Mouse (Mus musculus) fibroblast of lung, adult 2 months (primary cell): ENCODE measurements around the gene Fcgr1.
"Not testable (repeated sequence)": the region's sequence is repeated elsewhere in the genome, so short reads cannot be mapped to it uniquely, and the experiment has no call there.

Experiments
- DNase-seq: peaks from one replicate; pipeline ENCODE4 v3.0.0-alpha.2; 2011; ENCODE audit warnings: low read depth

Fcgr1 gene

GRCm38 (mm10) chr3:96293787-96294186 is at the start of gene Fcgr1:
Fcgr1 (minus strand) TSS chr3:96293969.
- no peak for DNase-seq

DNA sequence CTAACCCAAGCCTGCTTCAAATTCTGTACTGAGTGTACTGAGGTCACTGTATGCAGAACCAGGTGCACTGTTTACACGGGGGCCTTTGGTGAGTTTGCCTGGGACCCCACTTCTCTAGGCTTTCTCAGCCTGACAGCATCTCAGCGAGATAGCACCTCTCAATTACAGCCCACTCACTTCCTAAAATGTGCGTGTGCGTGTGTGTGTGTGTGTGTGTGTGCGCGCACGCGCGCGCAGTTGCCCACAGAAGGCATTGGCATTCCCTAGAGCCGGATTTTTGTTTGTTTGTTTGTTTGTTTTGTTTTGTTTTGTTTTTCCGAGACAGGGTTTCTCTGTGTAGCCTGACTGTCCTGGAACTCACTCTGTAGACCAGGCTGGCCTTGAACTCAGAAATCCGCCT is 48.9 kb upstream of the Fcgr1 start:
- not testable (repeated sequence) for DNase-seq

GRCm38 (mm10) chr3:96342100-96342499 is 48.3 kb upstream of the Fcgr1 start:
- DNase-seq: not testable (repeated sequence)

- DNase-seq: no peak
Observed at GRCm38 (mm10) chr3:96340611-96341312, 47.0 kb upstream of the Fcgr1 start.

- no peak for DNase-seq
Observed at GRCm38 (mm10) chr3:96338849-96339480, 45.2 kb upstream of the Fcgr1 start.

- no peak for DNase-seq
Observed at GRCm38 (mm10) chr3:96338043-96338442, 44.3 kb upstream of the Fcgr1 start.

DNA sequence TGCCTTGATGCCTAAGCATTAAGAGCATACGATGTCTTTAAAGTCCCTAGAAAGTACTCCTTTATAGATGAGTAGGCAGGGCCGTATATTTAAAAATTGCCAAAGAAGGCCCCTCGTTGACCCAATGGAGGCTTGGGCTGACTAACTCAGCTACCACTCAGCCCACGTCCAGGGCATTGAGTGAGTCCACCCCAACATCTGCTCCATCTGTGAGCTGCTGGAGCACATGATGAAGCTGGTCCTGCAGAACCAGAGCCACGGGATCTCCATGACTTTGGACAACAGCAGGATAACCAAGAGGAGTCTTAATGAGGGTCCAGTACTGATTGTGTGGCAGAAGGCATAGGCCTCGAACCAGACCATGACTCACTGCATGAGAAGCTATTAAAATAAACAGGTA is 43.5 kb upstream of the Fcgr1 start:
- DNase-seq: no peak

DNA sequence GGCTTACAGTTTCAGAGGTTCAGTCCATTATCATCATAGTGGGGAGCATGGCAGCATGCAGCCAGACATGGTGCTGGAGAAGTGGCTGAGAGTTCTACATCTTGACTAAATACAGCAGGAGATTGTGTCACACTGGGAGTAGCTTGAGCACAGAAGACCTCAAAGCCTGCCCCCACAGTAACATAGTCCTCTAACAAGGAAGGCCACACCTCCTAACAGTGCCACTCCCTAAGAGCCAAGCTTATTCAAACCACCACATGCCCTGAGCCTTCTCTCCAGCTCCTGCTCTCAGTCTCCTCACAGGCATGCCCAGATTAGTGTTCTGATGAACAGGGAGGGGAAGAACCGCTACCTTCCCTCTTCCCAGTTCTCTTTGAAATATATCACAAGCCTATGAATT is 42.9 kb upstream of the Fcgr1 start:
- no peak for DNase-seq

DNA sequence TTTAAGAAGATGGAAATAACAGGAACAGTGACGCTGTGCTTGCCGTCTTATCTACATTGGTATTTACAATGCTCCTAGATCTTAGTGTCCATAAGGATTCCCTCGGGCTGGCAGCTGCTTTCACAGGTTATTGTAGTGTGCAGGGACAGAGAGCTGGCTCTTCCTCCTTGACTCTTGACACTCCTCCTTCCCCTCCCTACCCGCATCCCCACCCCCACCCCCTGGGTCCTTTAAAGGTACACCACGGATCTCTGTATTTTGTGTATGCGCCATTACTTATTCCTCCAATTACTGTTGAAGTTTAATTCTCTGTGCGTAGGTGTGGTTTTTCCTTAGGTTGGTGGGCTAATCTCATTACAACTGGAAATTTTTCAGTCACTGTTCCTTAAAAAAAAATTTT is 41.8 kb upstream of the Fcgr1 start:
- no peak for DNase-seq

DNA sequence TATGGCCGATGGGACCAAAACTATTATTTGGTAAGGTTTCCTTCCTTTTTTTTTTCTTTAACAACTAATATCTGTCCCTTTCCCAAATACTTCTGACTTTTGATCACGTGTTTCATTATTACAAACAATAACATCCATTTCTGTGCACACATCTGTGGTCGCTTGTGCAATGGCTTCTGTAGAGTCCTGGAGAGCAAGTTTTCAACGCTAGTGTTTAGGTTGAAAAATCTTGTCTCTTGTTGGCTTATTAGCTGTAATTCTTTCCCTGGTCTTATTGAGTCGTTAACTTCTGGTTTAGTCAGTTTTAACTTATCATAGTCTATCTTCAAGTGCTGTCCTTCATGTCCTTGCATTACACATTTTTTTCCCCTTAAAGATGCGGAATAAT is 41.4 kb upstream of the Fcgr1 start:
- DNase-seq: no peak

DNA sequence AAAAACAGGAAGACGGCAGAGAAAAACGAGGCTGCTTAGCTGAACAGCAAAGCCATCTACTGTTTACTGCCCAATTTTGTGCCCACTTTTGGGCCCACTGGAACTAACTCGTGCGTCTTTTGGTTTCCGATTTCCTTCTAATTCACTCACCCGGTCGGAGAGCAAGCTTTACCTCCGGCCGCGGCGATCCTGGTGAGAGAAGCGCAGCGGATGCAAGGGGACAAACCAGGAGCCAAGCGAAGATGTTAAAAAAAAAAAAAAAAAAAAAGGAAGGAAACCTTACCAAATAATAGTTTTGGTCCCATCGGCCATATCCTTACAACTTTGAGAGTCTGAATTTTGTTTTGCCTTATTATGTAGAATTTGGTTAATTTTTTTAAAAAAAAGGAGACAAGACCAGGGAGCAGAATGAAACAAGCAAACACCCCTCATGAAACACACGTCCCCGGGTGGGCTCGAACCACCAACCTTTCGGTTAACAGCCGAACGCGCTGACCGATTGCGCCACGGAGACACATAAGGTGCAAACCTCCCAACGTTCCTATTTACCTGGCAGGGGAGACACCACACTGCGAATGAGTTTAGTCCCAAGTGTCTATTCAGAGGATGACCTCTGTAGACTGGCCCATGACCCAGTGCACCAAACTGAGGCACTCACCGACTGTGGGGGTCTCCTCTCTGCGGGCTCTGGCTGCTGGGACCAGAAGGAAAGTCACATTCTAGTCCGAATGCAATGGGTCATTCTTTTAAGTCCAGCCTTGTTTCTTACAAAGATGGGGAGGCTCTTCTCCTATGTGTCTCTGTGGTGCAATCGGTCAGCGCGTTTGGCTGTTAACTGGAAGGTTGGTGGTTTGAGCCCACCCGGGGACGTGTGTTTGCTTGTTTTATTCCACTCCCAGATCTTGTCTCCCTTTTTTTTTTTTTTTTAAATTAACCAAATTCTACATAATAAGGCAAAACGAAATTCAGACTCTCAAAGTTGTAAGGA is 40.7 kb upstream of the Fcgr1 start:
- DNase-seq: no peak

DNA sequence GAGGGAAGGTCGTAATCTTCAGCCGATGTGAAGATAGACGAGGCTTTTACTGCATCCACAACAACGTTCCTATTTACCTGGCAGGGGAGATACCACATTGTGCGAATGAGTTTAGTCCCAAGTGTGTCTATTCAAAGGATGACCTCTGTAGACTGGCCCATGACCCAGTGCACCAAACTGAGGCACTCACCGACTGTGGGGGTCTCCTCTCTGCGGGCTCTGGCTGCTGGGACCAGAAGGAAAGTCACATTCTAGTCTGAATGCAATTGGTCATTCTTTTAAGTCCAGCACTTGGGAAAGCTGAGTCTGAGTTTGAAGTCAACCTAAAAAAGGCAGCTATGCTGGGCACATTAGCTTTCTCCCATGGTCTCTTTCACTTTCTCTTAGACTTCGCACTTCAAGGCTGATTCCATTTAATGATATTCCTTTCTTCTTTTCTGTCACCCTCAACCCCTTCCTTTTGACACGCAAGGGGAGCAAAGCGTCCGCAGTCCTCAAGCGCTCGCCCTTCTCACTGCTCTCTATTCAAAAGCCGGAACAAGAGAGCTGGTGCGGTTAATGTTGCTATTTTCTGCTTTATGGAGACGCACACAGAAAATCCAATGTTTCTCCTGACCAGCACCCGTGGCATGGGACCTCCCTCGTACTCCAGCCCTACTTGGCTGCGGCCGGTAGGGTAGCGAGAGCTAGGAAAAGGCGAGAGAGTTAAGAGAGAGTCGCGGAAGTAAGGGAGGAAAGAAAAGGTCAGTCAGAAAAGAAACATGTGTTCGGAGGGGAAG is 39.8 kb upstream of the Fcgr1 start:
- no peak for DNase-seq

DNA sequence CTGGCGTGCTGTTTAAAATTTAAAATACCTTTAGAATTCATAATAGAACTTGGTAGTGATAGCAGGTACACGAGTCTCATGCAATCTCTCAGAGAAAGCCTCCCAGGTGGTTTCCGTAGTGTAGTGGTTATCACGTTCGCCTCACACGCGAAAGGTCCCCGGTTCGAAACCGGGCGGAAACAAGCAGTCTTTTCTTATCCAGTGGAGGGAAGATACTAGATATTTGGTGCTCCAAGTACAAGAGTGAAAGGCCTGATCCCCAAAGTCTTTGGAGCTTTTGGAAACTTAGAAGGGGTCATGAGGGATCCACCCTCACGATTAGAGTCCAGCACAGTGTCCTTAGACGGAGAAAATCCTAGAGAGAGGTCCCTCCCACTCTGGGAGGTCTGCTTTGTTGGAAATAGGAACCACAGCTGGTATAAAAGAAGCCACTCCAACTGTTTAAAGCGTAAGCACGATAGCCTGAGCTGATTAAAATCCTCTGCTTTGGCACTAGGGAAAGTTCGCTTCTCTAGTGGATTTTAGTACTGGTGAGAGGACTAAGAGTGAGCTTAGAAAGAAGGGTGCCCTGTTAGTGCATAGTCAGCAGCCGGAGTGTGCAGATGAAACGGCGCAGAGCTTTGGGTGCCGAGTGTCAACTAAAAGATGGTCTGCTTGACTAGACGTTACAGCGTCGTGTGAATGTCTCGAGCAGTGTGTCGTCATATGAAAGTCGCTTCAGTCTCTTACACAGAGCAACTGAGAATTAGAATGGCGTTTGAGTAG is 39.0 kb upstream of the Fcgr1 start:
- DNase-seq: no peak

DNA sequence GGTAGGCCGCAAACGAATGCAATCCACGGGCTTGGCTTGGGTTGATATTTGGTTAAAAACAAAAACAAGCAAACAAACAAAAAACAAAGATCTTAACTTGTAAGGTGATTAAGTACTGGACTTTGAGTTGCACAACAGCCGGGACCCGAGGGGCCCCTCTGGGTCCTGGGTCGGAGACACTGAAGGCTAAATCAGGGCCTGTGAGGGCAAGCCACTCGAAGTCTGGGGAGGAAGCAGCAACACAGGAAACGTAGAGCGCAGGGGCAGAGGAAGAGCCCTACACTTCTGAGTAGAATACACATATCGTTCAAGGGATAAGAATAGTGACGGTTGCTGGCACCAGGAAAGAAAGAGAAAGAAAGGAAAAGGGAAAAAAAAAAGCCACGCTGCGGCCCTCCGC is 38.2 kb upstream of the Fcgr1 start:
- no peak for DNase-seq

GRCm38 (mm10) chr3:96331438-96331837 is 37.7 kb upstream of the Fcgr1 start:
- no peak for DNase-seq

DNA sequence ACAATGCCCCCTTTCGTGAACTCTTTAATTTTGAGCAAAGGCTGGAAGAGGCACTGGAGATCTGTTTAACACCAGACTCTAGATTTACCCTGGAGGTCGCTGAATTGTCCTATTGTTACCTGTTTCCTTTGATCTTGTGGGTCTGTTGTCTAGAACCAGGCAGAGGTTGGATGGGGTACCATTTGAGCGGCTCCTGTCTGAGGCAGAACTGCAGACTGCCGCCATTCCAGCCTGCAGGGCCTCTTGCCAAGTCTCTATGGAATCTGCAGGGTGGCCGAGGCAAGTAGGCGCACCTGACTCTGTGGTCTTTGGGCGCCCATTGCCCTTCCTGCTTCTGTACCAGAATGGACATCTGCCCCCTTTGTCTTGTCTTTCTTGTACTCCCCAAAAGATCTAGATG is 36.8 kb upstream of the Fcgr1 start:
- DNase-seq: no peak

GRCm38 (mm10) chr3:96330181-96330580 is 36.4 kb upstream of the Fcgr1 start:
- DNase-seq: no peak

- no peak for DNase-seq
Observed at GRCm38 (mm10) chr3:96328730-96329387, 35.1 kb upstream of the Fcgr1 start.

DNA sequence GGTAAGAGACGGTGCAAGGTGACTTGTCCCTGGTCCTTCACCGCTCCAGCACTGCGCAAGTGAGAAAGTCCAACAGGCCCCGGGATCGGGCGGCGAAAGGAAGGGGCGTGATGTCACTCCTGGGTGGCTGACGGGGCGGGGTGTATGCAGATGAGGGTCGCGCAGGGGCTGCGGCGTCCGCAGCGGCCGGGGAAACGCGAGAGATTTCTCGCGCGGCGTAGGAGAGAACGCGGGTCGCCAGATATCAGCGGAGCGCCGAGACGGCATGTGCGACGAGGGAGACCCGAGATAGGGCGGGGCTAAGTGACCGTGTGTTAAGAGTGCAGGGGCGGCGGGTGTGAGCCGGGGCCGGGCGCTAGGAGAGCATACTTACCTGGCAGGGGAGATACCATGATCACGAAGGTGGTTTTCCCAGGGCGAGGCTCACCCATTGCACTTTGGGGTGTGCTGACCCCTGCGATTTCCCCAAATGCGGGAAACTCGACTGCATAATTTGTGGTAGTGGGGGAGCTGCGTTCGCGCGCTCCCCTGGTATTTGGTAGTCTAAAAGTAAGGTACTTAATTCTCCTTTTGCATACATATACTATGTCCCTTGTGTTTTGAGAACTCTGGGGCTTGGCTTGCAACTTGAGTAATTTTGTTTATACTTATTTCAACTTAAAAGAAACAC is 34.4 kb upstream of the Fcgr1 start:
- DNase-seq: not testable (repeated sequence)

GRCm38 (mm10) chr3:96327647-96328046 is 33.9 kb upstream of the Fcgr1 start:
- DNase-seq: no peak
